Mouse (Mus musculus) thymus, adult 2 months (tissue): Measurements from ENCODE around the gene Cnmd.

Experiments
- CTCF ChIP-seq: fragments of 200-500 bp; IDR thresholded peaks from 2 replicates; pipeline ENCODE4 v1.5.1; 2012; ENCODE audit warnings: mild to moderate bottlenecking, control low read depth, low read length, moderate library complexity, borderline replicate concordance; ENCODE audit not compliant: control insufficient read depth, poor library complexity, insufficient read depth; ENCODE audit errors: extremely low read depth
- POLR2A ChIP-seq: fragments of 200-500 bp; IDR thresholded peaks from 2 replicates; pipeline ENCODE4 v1.6.1; 2012; ENCODE audit warnings: mild to moderate bottlenecking, low read length, control low read depth, moderate library complexity; ENCODE audit not compliant: control insufficient read depth, poor library complexity, insufficient read depth; ENCODE audit errors: extremely low read depth

- TF ChIP-seq POLR2A: no peak
- TF ChIP-seq CTCF: no peak
Observed at GRCm38 (mm10) chr14:79680652-79681051, 18.7 kb upstream of the Cnmd start.
